Mouse (Mus musculus): ENCODE measurements around the gene Car10. TPM values are rescaled to one million over a fixed set of nuclear protein-coding genes. Genes with fewer than 3 reads are reported as not detected.

Gene Car10
- polyA plus RNA-seq, 1 experiment from 2014 or later, result 0.06 TPM

GRCm38 (mm10) chr11:93642331-93642730, 544.5 kb downstream of the Car10 start:
- no peaks in the 10 kb centered on the region; the same call in 1 of the 2 replicates for H3K27me3 ChIP-seq (replicated peaks)
- H3K9me3 ChIP-seq (replicated peaks), result no peaks in the 10 kb centered on the region
- no peaks in the 10 kb centered on the region for H3K36me3 ChIP-seq
- ATAC-seq (ENCODE audit: insufficient number of reproducible peaks, low FRiP score), result no peak
- H3K4me1 ChIP-seq (replicated peaks), result peaks cover 9% of the 10 kb centered on the region
- no peak overlapping the region for H3K27ac ChIP-seq (ENCODE audit: poor library complexity, severe bottlenecking)
- H3K9ac ChIP-seq, result no peak overlapping the region
- 75% methylated on average over 1 of the region's 1 CpGs for WGBS
- H3K4me2 ChIP-seq, result no peak overlapping the region
- no peak overlapping the region for H3K4me3 ChIP-seq

- ATAC-seq (ENCODE audit: insufficient number of reproducible peaks, low FRiP score), result no peak
- Histone ChIP-seq H3K27me3 (replicated peaks) (no peaks in the 10 kb centered on the region; the same call in 1 of the 2 replicates), H3K9me3 (replicated peaks) (no peaks in the 10 kb centered on the region), H3K9ac (no peak overlapping the region), H3K27ac (ENCODE audit: poor library complexity, severe bottlenecking) (no peak overlapping the region), H3K36me3 (no peaks in the 10 kb centered on the region), H3K4me2 (no peak overlapping the region), H3K4me3 (no peak overlapping the region), H3K4me1 (replicated peaks) (peaks cover 9% of the 10 kb centered on the region)
- WGBS, result 75% methylated on average over 4 of the region's 4 CpGs
Observed at GRCm38 (mm10) chr11:93643006-93643405, 545.2 kb downstream of the Car10 start.

- WGBS, result 88% methylated on average over 9 of the region's 9 CpGs
Observed at GRCm38 (mm10) chr11:93643436-93643835, 545.6 kb downstream of the Car10 start.

GRCm38 (mm10) chr11:93646216-93646615, 548.4 kb downstream of the Car10 start:
- no peak for ATAC-seq (ENCODE audit: insufficient number of reproducible peaks, low FRiP score)
- no peak overlapping the region for H3K9ac ChIP-seq
- H3K4me1 ChIP-seq (replicated peaks), result peaks cover 3% of the 10 kb centered on the region
- no peak overlapping the region for H3K4me3 ChIP-seq
- no peak overlapping the region for H3K4me2 ChIP-seq
- H3K27me3 ChIP-seq (replicated peaks), result no peaks in the 10 kb centered on the region; the same call in 1 of the 2 replicates
- H3K36me3 ChIP-seq, result no peaks in the 10 kb centered on the region
- 84% methylated on average over 3 of the region's 3 CpGs for whole genome bisulfite sequencing
- no peak overlapping the region for H3K27ac ChIP-seq (ENCODE audit: poor library complexity, severe bottlenecking)
- no peaks in the 10 kb centered on the region for H3K9me3 ChIP-seq (replicated peaks)

More at GRCm38 (mm10) chr11:93643436-93643835, 545.6 kb downstream of the Car10 start:
- Histone ChIP-seq H3K9ac (no peak overlapping the region), H3K4me2 (no peak overlapping the region), H3K27me3 (replicated peaks) (no peaks in the 10 kb centered on the region; the same call in 1 of the 2 replicates), H3K4me3 (no peak overlapping the region), H3K9me3 (replicated peaks) (no peaks in the 10 kb centered on the region), H3K4me1 (replicated peaks) (peaks cover 9% of the 10 kb centered on the region), H3K36me3 (no peaks in the 10 kb centered on the region), H3K27ac (ENCODE audit: poor library complexity, severe bottlenecking) (no peak overlapping the region)
- no peak for ATAC-seq (ENCODE audit: insufficient number of reproducible peaks, low FRiP score)

Data from heart, embryonic 12.5 days (tissue).